16 mouse cellular contexts compared by ENCODE assay signal in genomic region chr6:6220574-6220973, GRCm38 (mm10).
"Had no signal": no experiment of that assay in that cellular context is flagged by ENCODE, and none has a peak within 500 bp of the region (broad histone marks: within the 10 kb centered on the region; RNA-seq: fewer than 3 reads in every experiment).

No protein-coding gene starts in this region.

- H3K36me3 ChIP-seq: kidney, embryonic 15.5 days; limb, embryonic 13.5 days; liver, embryonic 13.5 days; midbrain, embryonic 10.5 days; midbrain, embryonic 13.5 days had no signal

- ATAC-seq: intestine, embryonic 16.5 days; lung, postnatal 0 days; midbrain, embryonic 13.5 days had no signal

- DNase-seq: kidney, adult 18-20 months; kidney, postnatal 10 days; kidney, postnatal 36 days; left cerebral cortex, postnatal 4 days; liver, embryonic 13.5 days; lung, embryonic 14.5 days; thymus, adult 18-20 months; thymus, postnatal 14 days; thymus, postnatal 4 days had no signal

- H3K4me2 ChIP-seq: kidney, embryonic 15.5 days; limb, embryonic 13.5 days; liver, embryonic 13.5 days; lung, embryonic 14.5 days; midbrain, embryonic 13.5 days had no signal

- H3K27me3 ChIP-seq: kidney, embryonic 15.5 days; limb, embryonic 13.5 days; liver, embryonic 13.5 days; midbrain, embryonic 13.5 days had no signal

- H3K9ac ChIP-seq: kidney, embryonic 15.5 days; limb, embryonic 13.5 days; liver, embryonic 13.5 days; lung, embryonic 14.5 days; midbrain, embryonic 13.5 days had no signal

- H3K9me3 ChIP-seq: kidney, embryonic 15.5 days; limb, embryonic 13.5 days; liver, embryonic 13.5 days; midbrain, embryonic 10.5 days; midbrain, embryonic 13.5 days had no signal

- H3K4me3 ChIP-seq: kidney, embryonic 15.5 days; limb, embryonic 13.5 days; liver, embryonic 13.5 days; megakaryocyte, embryonic 14.5 days; midbrain, embryonic 10.5 days; midbrain, embryonic 13.5 days had no signal

- H3K27ac ChIP-seq: kidney, embryonic 15.5 days; limb, embryonic 13.5 days; liver, embryonic 13.5 days; midbrain, embryonic 10.5 days; midbrain, embryonic 13.5 days had no signal
